Mouse (Mus musculus) lung, embryonic 14.5 days (tissue): ENCODE measurements around the gene Notch3. TPM values are rescaled to one million over a fixed set of nuclear protein-coding genes. Genes with fewer than 3 reads are reported as not detected.

Experiments
- ATAC-seq: fragments of 200-750 bp; cut with Nextera tagmentation; 2 replicates; pipeline ENCODE4 v1.8.0; 2017; ENCODE audit warnings: mild to moderate bottlenecking, moderate TSS enrichment, moderate library complexity; ENCODE audit not compliant: insufficient read depth
- DNase-seq: peaks from one replicate; pipeline ENCODE4 v3.0.0-alpha.2; 2015
- H3K27ac ChIP-seq: fragments of 300-500 bp; sonication (generic); 2 replicates; pipeline ENCODE4 v1.5.1; 2014; ENCODE audit warnings: low read depth, mild to moderate bottlenecking, moderate library complexity
- H3K27me3 ChIP-seq: fragments of 300-500 bp; sonication (generic); 2 replicates; pipeline ENCODE4 v1.6.1; 2014; ENCODE audit warnings: low read length, control low read depth; ENCODE audit not compliant: insufficient read depth
- H3K36me3 ChIP-seq: fragments of 300-500 bp; sonication (generic); 2 replicates; pipeline ENCODE4 v1.6.1; 2014; ENCODE audit warnings: control low read depth; ENCODE audit not compliant: insufficient read depth
- H3K4me1 ChIP-seq: fragments of 300-500 bp; sonication (generic); 2 replicates; pipeline ENCODE4 v1.6.1; 2014; ENCODE audit warnings: antibody characterized with exemption, control low read depth; ENCODE audit not compliant: insufficient read depth
- H3K4me2 ChIP-seq: fragments of 300-500 bp; sonication (generic); 2 replicates; pipeline ENCODE4 v1.6.1; 2014; ENCODE audit warnings: mild to moderate bottlenecking
- H3K4me3 ChIP-seq: fragments of 300-500 bp; sonication (generic); 2 replicates; pipeline ENCODE4 v1.5.1; 2014; ENCODE audit warnings: low read depth, low read length
- H3K9ac ChIP-seq: fragments of 300-500 bp; sonication (generic); 2 replicates; pipeline ENCODE4 v1.6.1; 2014
- H3K9me3 ChIP-seq: fragments of 300-500 bp; sonication (generic); 2 replicates; pipeline ENCODE4 v1.6.1; 2016; ENCODE audit warnings: low read depth, low read length, control low read depth
- CTCF ChIP-seq: IDR thresholded peaks from 2 replicates; pipeline ENCODE4 v1.5.1; 2016; ENCODE audit warnings: antibody characterized with exemption, low read depth
- WGBS: fragments of 180-500 bp; shearing (Covaris S2); extraction: QIAGEN DNeasy Blood & Tissue Kit; methylation state at CpG from one replicate; pipeline ENCODE4 v1.1.7; 2014; 5-methylcytosine and 5-hydroxymethylcytosine counted together
- polyA plus RNA-seq: library from polyadenylated mRNA; unstranded; fragments of >200 nt; fragmentation: Nextera tagmentation; extraction: Ambion mirVana; gene quantifications from 2 replicates; pipeline ENCODE4 v1.2.1, GENCODE M21; 2014

The Notch3 gene
- polyA plus RNA-seq, 1 experiment from 2014 or later: 21.7 TPM

DNA sequence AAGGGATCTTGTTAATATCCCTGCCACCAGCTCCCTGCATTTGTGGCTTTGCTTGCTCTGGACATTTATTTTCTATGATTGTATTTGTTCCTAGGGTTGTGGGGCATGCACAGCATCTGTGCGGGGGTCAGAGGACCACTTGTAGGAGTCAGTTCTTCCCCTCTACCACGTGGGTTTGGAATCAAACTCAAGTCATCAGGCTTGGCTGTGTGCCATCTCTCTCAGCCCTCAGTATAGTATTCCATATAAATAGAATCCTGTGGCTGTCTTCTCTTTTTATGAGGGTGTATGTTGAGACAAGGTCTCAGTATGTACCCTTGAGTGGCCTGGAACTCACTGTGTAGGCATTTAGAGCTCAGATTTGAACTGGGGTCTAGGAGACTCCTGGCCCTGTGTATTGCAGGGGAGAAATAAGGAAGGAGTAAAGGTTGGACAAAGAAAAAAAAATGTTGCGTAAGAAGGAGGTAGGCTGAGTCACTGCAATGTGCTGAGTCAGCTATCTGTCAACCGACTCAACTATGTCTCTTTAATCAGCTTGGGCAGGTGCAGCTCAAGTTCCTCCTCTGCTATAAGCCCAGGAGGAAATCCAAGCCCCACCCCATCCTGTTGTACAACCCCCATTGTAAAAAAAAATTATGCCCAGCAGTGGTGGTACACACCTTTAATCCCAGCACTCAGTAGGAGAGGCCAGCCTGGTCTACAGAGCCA is 3.0 kb upstream of the Notch3 start:
- no peak overlapping the region for H3K27ac ChIP-seq
- no peak overlapping the region for H3K9ac ChIP-seq
- H3K4me2 ChIP-seq: no peak overlapping the region
- peak; percentile 59 for DNase-seq
- H3K4me3 ChIP-seq: no peak overlapping the region
- H3K27me3 ChIP-seq: no peaks in the 10 kb centered on the region
- WGBS: 65% methylated on average over 4 of the region's 4 CpGs
- no peak for TF ChIP-seq CTCF
- H3K36me3 ChIP-seq: no peaks in the 10 kb centered on the region
- no peak for ATAC-seq
- peaks cover 4% of the 10 kb centered on the region for H3K4me1 ChIP-seq
- H3K9me3 ChIP-seq: no peaks in the 10 kb centered on the region

DNA sequence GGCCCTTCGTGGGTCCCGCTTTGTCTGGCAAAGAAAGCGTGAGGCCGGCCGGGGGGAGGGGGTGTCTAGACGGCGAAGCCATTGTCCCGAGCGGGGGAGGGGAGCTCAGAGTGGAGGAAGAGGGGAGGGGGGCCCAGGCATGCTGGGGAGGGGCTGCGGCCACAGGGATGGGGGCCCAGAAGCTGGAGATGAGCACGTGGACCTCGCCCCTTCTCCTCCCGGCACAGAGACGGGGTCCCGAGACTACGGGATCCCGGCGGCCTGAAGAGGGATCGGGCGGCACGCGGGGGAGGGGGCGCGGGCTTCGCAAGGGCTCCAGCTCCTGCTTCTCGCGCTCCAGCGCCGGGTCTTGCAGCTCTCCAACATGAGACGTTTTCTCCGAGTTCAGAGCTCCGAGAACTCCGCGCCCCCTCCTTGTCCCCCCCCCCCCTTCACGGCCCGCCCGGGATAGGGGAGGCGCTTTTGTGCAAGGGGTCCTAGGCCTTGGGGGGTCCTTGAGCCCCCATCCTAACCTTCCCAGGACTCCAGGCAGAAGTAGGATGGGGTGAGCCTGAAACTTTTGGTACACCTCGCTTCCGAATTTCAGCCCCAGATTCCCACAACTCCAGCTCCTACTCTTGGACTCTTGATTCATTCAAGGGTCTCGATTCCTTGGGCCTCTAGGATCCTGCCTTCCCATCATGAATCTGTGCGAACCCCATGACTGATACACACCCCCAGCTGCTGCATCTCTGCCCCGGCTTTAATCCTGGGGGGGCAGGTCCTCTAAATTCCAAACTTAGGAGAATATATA is 653 bp downstream of the Notch3 start:
- H3K9ac ChIP-seq: peak overlapping the region; percentile 76
- H3K4me3 ChIP-seq: peak overlapping the region; percentile 72
- ATAC-seq: peak; percentile 52
- peak overlapping the region; percentile 94 for H3K27ac ChIP-seq
- H3K4me2 ChIP-seq: peak overlapping the region; percentile 82
- no peak for TF ChIP-seq CTCF
- peaks cover 17% of the 10 kb centered on the region for H3K4me1 ChIP-seq
- no peaks in the 10 kb centered on the region; the same call in 1 of the 2 replicates for H3K27me3 ChIP-seq
- H3K9me3 ChIP-seq: no peaks in the 10 kb centered on the region
- H3K36me3 ChIP-seq: 0 out of 2 replicates have a peak, but pooled peaks cover 4% of the 10 kb centered on the region
- 2% methylated on average over 41 of the region's 43 CpGs for WGBS
- DNase-seq: peak; percentile 93

GRCm38 (mm10) chr17:32165266-32165802 is 1.3 kb downstream of the Notch3 start:
- WGBS: 2% methylated on average over 9 of the region's 9 CpGs
- peak overlapping the region; percentile 72 for H3K4me3 ChIP-seq
- no peaks in the 10 kb centered on the region for H3K9me3 ChIP-seq
- no peaks in the 10 kb centered on the region; the same call in 1 of the 2 replicates for H3K27me3 ChIP-seq
- peaks cover 9% of the 10 kb centered on the region; the same call in 1 of the 2 replicates for H3K36me3 ChIP-seq
- peak overlapping the region; percentile 82 for H3K4me2 ChIP-seq
- ATAC-seq: peak; percentile 71
- H3K9ac ChIP-seq: peak overlapping the region; percentile 76
- peak; percentile 61 for DNase-seq
- peaks cover 17% of the 10 kb centered on the region for H3K4me1 ChIP-seq
- TF ChIP-seq CTCF: no peak
- peak overlapping the region; percentile 94 for H3K27ac ChIP-seq

GRCm38 (mm10) chr17:32164780-32165179 is 1.9 kb downstream of the Notch3 start:
- Histone ChIP-seq H3K36me3 (peaks cover 13% of the 10 kb centered on the region; the same call in 1 of the 2 replicates), H3K27ac (peak overlapping the region; percentile 10; the same call in 1 of the 2 replicates), H3K4me1 (peaks cover 17% of the 10 kb centered on the region), H3K9ac (no peak overlapping the region), H3K4me2 (peak overlapping the region; percentile 82), H3K27me3 (no peaks in the 10 kb centered on the region; the same call in 1 of the 2 replicates), H3K9me3 (no peaks in the 10 kb centered on the region), H3K4me3 (no peak overlapping the region)
- ATAC-seq (no peak), DNase-seq (no peak)
- TF ChIP-seq CTCF: no peak

DNA sequence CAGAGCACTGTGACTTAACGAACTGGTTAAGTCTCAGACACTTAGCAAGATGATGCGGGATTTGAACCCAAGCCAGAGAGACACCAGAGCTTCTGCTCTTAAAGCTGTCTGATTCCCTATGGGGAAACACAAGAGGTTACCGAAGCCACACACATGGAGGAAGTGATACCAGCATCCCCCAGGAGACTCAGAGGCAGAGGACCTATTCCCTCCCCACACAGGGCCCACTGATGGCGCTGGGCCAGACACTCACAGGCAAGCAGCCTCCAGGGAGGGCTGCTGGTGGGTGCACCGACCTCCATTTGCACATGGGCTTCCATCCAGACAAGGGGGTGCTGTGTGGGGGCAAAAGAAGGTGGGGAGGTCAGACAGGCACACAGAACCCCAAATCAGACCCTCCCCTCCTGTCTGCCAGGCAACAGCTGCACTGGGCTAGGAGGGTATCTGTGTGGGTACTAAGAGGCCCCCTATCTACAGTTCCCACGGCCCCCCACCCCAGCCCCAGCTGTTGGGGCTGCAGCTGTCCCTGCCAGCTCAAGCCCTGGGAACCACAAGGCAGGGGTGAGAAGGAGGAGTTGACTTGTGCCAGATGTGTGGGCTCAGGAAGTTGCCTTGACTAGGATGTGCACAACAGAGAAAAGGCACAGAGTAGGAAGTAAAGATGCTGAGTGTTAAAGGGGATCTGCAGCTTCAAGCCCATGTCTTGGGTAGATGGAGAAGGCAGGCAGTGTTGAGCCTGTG is 2.6 kb downstream of the Notch3 start:
- TF ChIP-seq CTCF: no peak
- peak; percentile 37 for DNase-seq
- peak overlapping the region; percentile 3; the same call in 1 of the 2 replicates for H3K9ac ChIP-seq
- H3K4me3 ChIP-seq: no peak overlapping the region; the same call in 1 of the 2 replicates
- H3K9me3 ChIP-seq: no peaks in the 10 kb centered on the region
- peak overlapping the region; percentile 44 for H3K4me2 ChIP-seq
- peak overlapping the region; percentile 10; the same call in 1 of the 2 replicates for H3K27ac ChIP-seq
- H3K27me3 ChIP-seq: no peaks in the 10 kb centered on the region; the same call in 1 of the 2 replicates
- H3K36me3 ChIP-seq: peaks cover 13% of the 10 kb centered on the region; the same call in 1 of the 2 replicates
- WGBS: 45% methylated on average over 6 of the region's 6 CpGs
- peaks cover 17% of the 10 kb centered on the region for H3K4me1 ChIP-seq
- no peak for ATAC-seq

DNA sequence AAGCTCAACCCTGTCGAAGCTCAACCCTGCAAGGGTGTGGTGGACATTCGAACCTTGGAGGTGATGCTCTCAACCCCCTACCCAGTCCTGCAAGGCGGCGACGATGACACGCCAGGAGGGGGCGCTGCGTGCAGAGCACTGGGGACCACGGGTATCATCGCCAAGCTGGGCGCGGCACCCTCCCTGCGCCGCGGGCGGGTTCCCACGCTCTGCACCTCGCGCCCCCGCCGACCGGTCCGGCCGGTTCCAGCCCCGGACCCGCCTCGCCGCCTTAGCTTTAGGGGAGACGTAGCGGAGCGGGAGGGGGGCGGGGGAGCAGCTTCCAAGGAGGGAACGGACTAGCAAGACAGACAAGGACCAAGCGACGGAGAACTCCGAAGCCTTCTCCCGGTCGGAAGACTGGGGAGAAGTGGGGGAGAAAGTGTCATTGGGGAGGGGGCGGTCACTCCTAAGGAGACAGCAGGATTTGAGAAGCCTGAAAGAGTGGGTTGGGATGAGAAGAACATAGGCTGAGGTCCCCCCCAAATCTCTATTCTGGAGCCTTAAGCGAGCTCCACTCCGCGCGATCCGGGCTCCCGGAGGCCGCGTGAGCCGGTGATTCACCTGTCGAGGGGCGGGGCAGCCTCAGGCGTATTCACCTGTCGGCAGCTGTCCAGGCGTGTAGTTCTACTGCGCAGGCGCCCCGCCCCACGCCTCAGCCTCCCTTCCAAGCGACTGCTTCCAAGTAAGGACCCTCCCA is 4.4 kb downstream of the Notch3 start:
- WGBS: 2% methylated on average over 58 of the region's 58 CpGs
- Histone ChIP-seq H3K4me1 (peaks cover 17% of the 10 kb centered on the region), H3K27me3 (no peaks in the 10 kb centered on the region; the same call in 1 of the 2 replicates), H3K9ac (peak overlapping the region; percentile 43), H3K27ac (peak overlapping the region; percentile 67), H3K36me3 (peaks cover 28% of the 10 kb centered on the region), H3K4me3 (peak overlapping the region; percentile 45), H3K4me2 (peak overlapping the region; percentile 81), H3K9me3 (no peaks in the 10 kb centered on the region)
- peak; percentile 28; the same call in 1 of the 2 replicates for ATAC-seq
- peak; percentile 80 for DNase-seq
- TF ChIP-seq CTCF: peak; percentile 86
